Mouse (Mus musculus) forebrain, embryonic 11.5 days (tissue): Measurements from ENCODE around the gene Gsg1l. TPM values are rescaled to one million over a fixed set of nuclear protein-coding genes. Genes with fewer than 3 reads are reported as not detected.
A peak's percentile ranks its signal among the peaks of the same experiment; 100 is the strongest.

Experiments used
- ATAC-seq: fragments of 200-750 bp; cut with Nextera tagmentation; replicated peaks from 2 replicates; pipeline ENCODE4 v1.8.0; 2017; ENCODE audit warnings: moderate TSS enrichment; ENCODE audit not compliant: low FRiP score
- DNase-seq: peaks from one replicate; pipeline ENCODE4 v3.0.0-alpha.2; 2017; ENCODE audit warnings: low spot score
- H3K27ac ChIP-seq: fragments of 300-500 bp; sonication (generic); 2 replicates; pipeline ENCODE4 v1.5.1; 2014; ENCODE audit warnings: low read depth, low read length
- H3K27me3 ChIP-seq: fragments of 300-500 bp; sonication (generic); 2 replicates; pipeline ENCODE4 v1.6.1; 2014; ENCODE audit warnings: mild to moderate bottlenecking, low read length, mixed read lengths; ENCODE audit not compliant: control insufficient read depth, insufficient read depth
- H3K36me3 ChIP-seq: fragments of 300-500 bp; sonication (generic); 2 replicates; pipeline ENCODE4 v1.6.1; 2014; ENCODE audit warnings: mild to moderate bottlenecking, low read length, moderate library complexity, mixed read lengths; ENCODE audit not compliant: control insufficient read depth, insufficient read depth
- H3K4me1 ChIP-seq: fragments of 300-500 bp; sonication (generic); replicated peaks from 2 replicates; pipeline ENCODE4 v1.6.1; 2014; ENCODE audit warnings: low read length, mixed read lengths; ENCODE audit not compliant: control insufficient read depth, insufficient read depth
- H3K4me2 ChIP-seq: fragments of 300-500 bp; sonication (generic); 2 replicates; pipeline ENCODE4 v1.6.1; 2014; ENCODE audit warnings: low read depth, mild to moderate bottlenecking, low read length, moderate library complexity, mixed read lengths; ENCODE audit not compliant: severe bottlenecking
- H3K4me3 ChIP-seq: fragments of 300-500 bp; sonication (generic); 2 replicates; pipeline ENCODE4 v1.5.1; 2014; ENCODE audit warnings: low read depth, low read length
- H3K9ac ChIP-seq: fragments of 300-500 bp; sonication (generic); 2 replicates; pipeline ENCODE4 v1.6.1; 2014; ENCODE audit warnings: low read length
- H3K9me3 ChIP-seq: fragments of 300-500 bp; sonication (generic); 2 replicates; pipeline ENCODE4 v1.6.1; 2016; ENCODE audit warnings: low read length, mixed read lengths; ENCODE audit not compliant: control insufficient read depth
- WGBS: fragments of 180-500 bp; shearing (Covaris S2); extraction: QIAGEN DNeasy Blood & Tissue Kit; methylation state at CpG from one replicate; pipeline ENCODE4 v1.1.7; 2014; 5-methylcytosine and 5-hydroxymethylcytosine counted together
- polyA plus RNA-seq: library from polyadenylated mRNA; unstranded; fragments of >200 nt; fragmentation: Nextera tagmentation; extraction: Ambion mirVana; gene quantifications from 2 replicates; pipeline ENCODE4 v1.2.1, GENCODE M21; 2014

Gsg1l gene
- polyA plus RNA-seq, 1 experiment from 2014 or later: 0.72 TPM

GRCm38 (mm10) chr7:125959294-125960048 lies 122.7 kb downstream of the Gsg1l start:
- 56% methylated on average over 16 of the region's 18 CpGs for WGBS
- DNase-seq (no peak), ATAC-seq (no peak)
- no peak overlapping the region for H3K4me3 ChIP-seq
- H3K4me1 ChIP-seq: no peaks in the 10 kb centered on the region
- H3K4me2 ChIP-seq: no peak overlapping the region
- H3K36me3 ChIP-seq: no peaks in the 10 kb centered on the region
- no peak overlapping the region for H3K9ac ChIP-seq
- no peaks in the 10 kb centered on the region for H3K9me3 ChIP-seq
- no peak overlapping the region for H3K27ac ChIP-seq
- no peaks in the 10 kb centered on the region for H3K27me3 ChIP-seq

DNA sequence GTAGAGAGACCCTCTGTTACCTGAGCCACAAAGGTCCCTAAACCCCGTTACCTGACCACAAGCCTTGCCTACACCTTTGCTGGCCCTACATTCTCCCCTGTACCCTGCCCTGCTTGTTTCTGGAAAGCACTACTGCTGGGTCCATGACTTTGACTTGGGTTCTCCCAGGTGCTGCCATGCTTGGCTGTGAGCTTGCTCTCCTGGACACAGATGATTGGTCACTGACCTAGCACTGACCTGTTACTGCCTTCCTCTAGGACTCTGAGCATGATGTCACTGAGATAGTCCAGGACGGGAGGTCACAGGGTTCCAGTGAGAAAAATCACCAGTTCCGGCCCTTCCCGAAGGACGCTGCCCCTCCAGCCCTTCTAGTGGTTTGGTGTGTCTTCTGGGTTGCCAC lies 123.4 kb downstream of the Gsg1l start:
- H3K27ac ChIP-seq: no peak overlapping the region
- 91% methylated on average over 5 of the region's 5 CpGs for WGBS
- H3K27me3 ChIP-seq: no peaks in the 10 kb centered on the region
- H3K4me3 ChIP-seq: no peak overlapping the region
- no peak overlapping the region for H3K4me2 ChIP-seq
- DNase-seq (no peak), ATAC-seq (no peak)
- H3K36me3 ChIP-seq: no peaks in the 10 kb centered on the region
- no peaks in the 10 kb centered on the region for H3K4me1 ChIP-seq
- H3K9me3 ChIP-seq: no peaks in the 10 kb centered on the region
- no peak overlapping the region for H3K9ac ChIP-seq

DNA sequence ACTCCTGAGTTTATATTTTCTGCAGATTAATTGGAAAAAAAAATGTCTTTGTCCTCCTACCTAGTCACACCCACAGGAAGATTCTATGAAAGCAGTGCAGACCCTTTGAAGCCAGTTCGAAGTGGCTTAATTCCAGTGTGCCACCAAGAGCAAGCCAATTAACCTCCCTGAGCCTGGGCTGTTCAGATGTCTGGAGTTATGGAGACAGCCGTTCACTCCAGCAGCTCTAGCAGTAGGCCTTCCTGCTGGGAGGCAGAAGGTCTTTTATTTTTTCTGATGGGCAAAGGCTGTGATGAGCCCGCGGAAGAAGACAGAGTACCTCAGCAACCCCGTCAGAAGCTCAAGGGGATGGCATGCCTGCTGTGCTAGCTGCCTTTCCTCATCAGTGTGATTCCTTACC lies 127.2 kb downstream of the Gsg1l start:
- Histone ChIP-seq H3K4me1 (no peaks in the 10 kb centered on the region), H3K9ac (no peak overlapping the region), H3K4me3 (no peak overlapping the region), H3K27ac (no peak overlapping the region), H3K9me3 (no peaks in the 10 kb centered on the region), H3K27me3 (no peaks in the 10 kb centered on the region; the same call in 1 of the 2 replicates), H3K36me3 (no peaks in the 10 kb centered on the region), H3K4me2 (no peak overlapping the region)
- no peak for ATAC-seq
- WGBS: 32% methylated on average over 5 of the region's 5 CpGs
- no peak for DNase-seq

GRCm38 (mm10) chr7:125954356-125954878 lies 127.8 kb downstream of the Gsg1l start:
- Histone ChIP-seq H3K9me3 (no peaks in the 10 kb centered on the region), H3K4me2 (no peak overlapping the region), H3K27ac (no peak overlapping the region), H3K27me3 (no peaks in the 10 kb centered on the region; the same call in 1 of the 2 replicates), H3K4me3 (no peak overlapping the region), H3K9ac (no peak overlapping the region), H3K36me3 (no peaks in the 10 kb centered on the region), H3K4me1 (no peaks in the 10 kb centered on the region)
- DNase-seq (no peak), ATAC-seq (no peak)
- WGBS: 63% methylated on average over 3 of the region's 3 CpGs

GRCm38 (mm10) chr7:125953844-125954243 lies 128.4 kb downstream of the Gsg1l start:
- Histone ChIP-seq H3K4me3 (no peak overlapping the region), H3K9ac (no peak overlapping the region), H3K9me3 (no peaks in the 10 kb centered on the region), H3K4me1 (no peaks in the 10 kb centered on the region), H3K27me3 (no peaks in the 10 kb centered on the region; the same call in 1 of the 2 replicates), H3K36me3 (no peaks in the 10 kb centered on the region), H3K4me2 (no peak overlapping the region), H3K27ac (no peak overlapping the region)
- WGBS: 78% methylated on average over 6 of the region's 6 CpGs
- ATAC-seq: peak; percentile 36; the same call in 1 of the 2 replicates
- DNase-seq: no peak

DNA sequence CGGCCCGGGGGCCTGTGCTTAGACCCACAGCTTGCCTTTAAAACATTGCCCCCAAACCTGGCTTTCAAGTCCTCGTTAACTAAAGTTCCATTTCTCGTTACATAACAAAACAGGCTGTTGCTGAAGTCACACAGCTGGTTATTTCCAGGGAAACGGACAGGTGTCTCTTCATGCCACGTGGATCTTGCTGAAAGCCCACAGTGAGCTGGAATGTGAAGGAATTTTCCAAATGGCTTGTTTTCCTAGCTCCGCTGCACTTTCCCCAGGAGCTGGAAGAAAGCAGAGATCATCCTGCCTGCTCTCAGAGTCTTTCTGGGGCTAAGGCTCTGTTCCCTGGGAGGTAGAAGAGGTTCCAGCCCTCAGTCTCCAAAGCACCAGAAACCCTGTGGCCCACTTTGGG lies 130.3 kb downstream of the Gsg1l start:
- H3K27me3 ChIP-seq: no peaks in the 10 kb centered on the region; the same call in 1 of the 2 replicates
- H3K27ac ChIP-seq: no peak overlapping the region
- no peaks in the 10 kb centered on the region for H3K36me3 ChIP-seq
- ATAC-seq (no peak), DNase-seq (no peak)
- 55% methylated on average over 7 of the region's 7 CpGs for WGBS
- no peak overlapping the region for H3K9ac ChIP-seq
- H3K4me1 ChIP-seq: no peaks in the 10 kb centered on the region
- no peak overlapping the region for H3K4me3 ChIP-seq
- H3K4me2 ChIP-seq: no peak overlapping the region
- no peaks in the 10 kb centered on the region for H3K9me3 ChIP-seq

DNA sequence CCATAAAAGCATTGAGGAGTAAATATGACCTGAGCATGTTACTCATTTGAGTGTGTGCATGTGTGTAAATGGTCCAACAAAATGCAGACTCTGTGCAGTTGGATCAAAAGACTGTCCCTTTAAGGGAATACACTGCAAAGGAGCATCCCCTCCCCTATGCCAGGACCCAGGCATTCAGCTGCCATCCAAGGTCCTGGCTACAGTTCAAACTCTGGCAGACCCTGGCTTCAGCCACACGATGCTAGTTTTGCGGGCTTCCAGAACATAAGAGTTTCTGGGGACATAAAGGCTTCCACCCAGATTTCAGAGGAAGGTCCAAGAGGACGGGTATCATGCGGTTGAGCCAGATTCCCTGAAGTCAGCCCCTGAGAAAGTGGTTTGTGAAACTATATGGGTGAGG lies 133.2 kb downstream of the Gsg1l start:
- ATAC-seq (no peak), DNase-seq (no peak)
- Histone ChIP-seq H3K4me3 (no peak overlapping the region), H3K27ac (no peak overlapping the region), H3K36me3 (no peaks in the 10 kb centered on the region), H3K9ac (no peak overlapping the region), H3K4me1 (no peaks in the 10 kb centered on the region), H3K9me3 (no peaks in the 10 kb centered on the region), H3K27me3 (no peaks in the 10 kb centered on the region; the same call in 1 of the 2 replicates), H3K4me2 (no peak overlapping the region)
- WGBS: 77% methylated on average over 4 of the region's 4 CpGs

DNA sequence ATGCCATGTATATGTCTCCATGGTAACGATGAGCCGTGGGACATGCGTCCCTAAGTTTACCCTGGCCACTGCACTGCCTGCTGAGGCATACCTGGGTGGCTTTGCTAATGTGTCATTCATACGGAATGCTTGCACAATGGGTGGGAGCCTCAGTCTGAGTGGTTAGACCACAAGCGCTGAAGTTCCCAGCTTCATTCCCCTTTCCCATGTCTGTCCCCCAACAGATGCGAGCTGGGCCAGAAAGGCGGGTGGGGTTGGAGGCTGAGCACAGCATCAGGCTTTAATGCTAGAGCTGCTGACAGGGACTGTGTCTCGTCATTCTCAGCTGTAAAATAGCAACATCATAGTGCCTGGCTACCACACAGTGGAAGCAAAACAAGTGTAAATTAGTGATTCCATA lies 136.3 kb downstream of the Gsg1l start:
- no peak overlapping the region for H3K4me3 ChIP-seq
- ATAC-seq: no peak
- H3K4me2 ChIP-seq: no peak overlapping the region
- no peak overlapping the region for H3K9ac ChIP-seq
- no peaks in the 10 kb centered on the region for H3K9me3 ChIP-seq
- WGBS: 79% methylated on average over 8 of the region's 8 CpGs
- no peak overlapping the region for H3K27ac ChIP-seq
- no peaks in the 10 kb centered on the region for H3K4me1 ChIP-seq
- H3K36me3 ChIP-seq: no peaks in the 10 kb centered on the region
- no peaks in the 10 kb centered on the region for H3K27me3 ChIP-seq
- no peak for DNase-seq

DNA sequence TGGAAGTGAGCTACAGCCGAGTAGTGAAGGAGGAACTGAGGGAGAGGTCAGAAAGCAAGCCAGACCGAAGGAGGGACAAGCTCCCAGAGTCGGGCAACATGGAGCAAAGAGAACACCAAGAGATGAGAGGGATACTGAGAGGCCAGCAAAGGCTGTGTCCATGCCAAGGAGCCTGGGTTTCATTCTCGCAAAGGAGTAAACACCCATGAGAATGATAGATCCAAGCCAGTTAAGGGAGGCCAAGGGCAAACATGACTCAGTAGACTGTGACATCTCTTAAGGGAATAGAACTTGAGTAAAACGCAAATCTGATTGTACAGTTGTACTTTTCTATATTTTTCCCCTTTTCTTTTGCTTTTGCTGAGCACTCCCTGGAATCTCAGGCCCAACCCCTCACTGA lies 137.6 kb downstream of the Gsg1l start:
- Histone ChIP-seq H3K4me2 (no peak overlapping the region), H3K9ac (no peak overlapping the region), H3K4me3 (no peak overlapping the region), H3K27me3 (no peaks in the 10 kb centered on the region), H3K4me1 (no peaks in the 10 kb centered on the region), H3K36me3 (no peaks in the 10 kb centered on the region), H3K27ac (no peak overlapping the region), H3K9me3 (no peaks in the 10 kb centered on the region)
- 83% methylated on average over 5 of the region's 5 CpGs for WGBS
- DNase-seq (no peak), ATAC-seq (no peak)
